Mouse (Mus musculus) heart, embryonic 11.5 days (tissue): ENCODE results near the gene Atp7b. TPM values are rescaled to one million over a fixed set of nuclear protein-coding genes. Genes with fewer than 3 reads are reported as not detected.

Experiments used
- ATAC-seq: fragments of 200-750 bp; cut with Nextera tagmentation; replicated peaks from 2 replicates; pipeline ENCODE4 v1.8.0; 2017; ENCODE audit warnings: moderate library complexity; ENCODE audit not compliant: insufficient number of reproducible peaks, low FRiP score, low TSS enrichment
- H3K27ac ChIP-seq: fragments of 300-500 bp; sonication (generic); 2 replicates; pipeline ENCODE4 v1.5.1; 2014; ENCODE audit warnings: mild to moderate bottlenecking, low read depth, low read length
- H3K27me3 ChIP-seq: fragments of 300-500 bp; sonication (generic); 2 replicates; pipeline ENCODE4 v1.6.1; 2014; ENCODE audit warnings: mild to moderate bottlenecking, low read length, mixed read lengths; ENCODE audit not compliant: control insufficient read depth, insufficient read depth
- H3K36me3 ChIP-seq: fragments of 300-500 bp; sonication (generic); 2 replicates; pipeline ENCODE4 v1.6.1; 2014; ENCODE audit warnings: mild to moderate bottlenecking, low read length, moderate library complexity, mixed read lengths; ENCODE audit not compliant: control insufficient read depth, insufficient read depth
- H3K4me1 ChIP-seq: fragments of 300-500 bp; sonication (generic); 2 replicates; pipeline ENCODE4 v1.6.1; 2014; ENCODE audit warnings: low read length; ENCODE audit not compliant: control insufficient read depth, insufficient read depth
- H3K4me2 ChIP-seq: fragments of 300-500 bp; sonication (generic); 2 replicates; pipeline ENCODE4 v1.6.1; 2014; ENCODE audit warnings: mild to moderate bottlenecking, moderate library complexity
- H3K4me3 ChIP-seq: fragments of 300-500 bp; sonication (generic); 2 replicates; pipeline ENCODE4 v1.5.1; 2014; ENCODE audit warnings: low read depth, low read length
- H3K9ac ChIP-seq: fragments of 300-500 bp; sonication (generic); 2 replicates; pipeline ENCODE4 v1.6.1; 2014; ENCODE audit warnings: mild to moderate bottlenecking, low read depth, low read length, moderate library complexity
- H3K9me3 ChIP-seq: fragments of 300-500 bp; sonication (generic); replicated peaks from 2 replicates; pipeline ENCODE4 v1.6.1; 2016; ENCODE audit warnings: low read length; ENCODE audit not compliant: control insufficient read depth
- WGBS: fragments of 180-500 bp; shearing (Covaris S2); extraction: QIAGEN DNeasy Blood & Tissue Kit; methylation state at CpG from one replicate; pipeline ENCODE4 v1.1.7; 2014; ENCODE audit not compliant: insufficient replicate concordance; 5-methylcytosine and 5-hydroxymethylcytosine counted together
- polyA plus RNA-seq: library from polyadenylated mRNA; unstranded; fragments of >200 nt; fragmentation: Nextera tagmentation; extraction: Ambion mirVana; gene quantifications from 2 replicates; pipeline ENCODE4 v1.2.1, GENCODE M21; 2014

Gene Atp7b
- polyA plus RNA-seq, 1 experiment from 2014 or later: 2.9 TPM

GRCm38 (mm10) chr8:22039468-22040152, 20.5 kb downstream of the Atp7b start:
- H3K27me3 ChIP-seq: 0 out of 2 replicates have a peak, but pooled peaks cover 3% of the 10 kb centered on the region
- ATAC-seq: no peak
- peak overlapping the region; percentile 38 for H3K4me2 ChIP-seq
- H3K9me3 ChIP-seq: no peaks in the 10 kb centered on the region
- no peak overlapping the region for H3K9ac ChIP-seq
- no peaks in the 10 kb centered on the region for H3K36me3 ChIP-seq
- H3K27ac ChIP-seq: no peak overlapping the region
- H3K4me1 ChIP-seq: 0 out of 2 replicates have a peak, but pooled peaks cover 4% of the 10 kb centered on the region
- no peak overlapping the region for H3K4me3 ChIP-seq
- WGBS: 14% methylated on average over 15 of the region's 15 CpGs

DNA sequence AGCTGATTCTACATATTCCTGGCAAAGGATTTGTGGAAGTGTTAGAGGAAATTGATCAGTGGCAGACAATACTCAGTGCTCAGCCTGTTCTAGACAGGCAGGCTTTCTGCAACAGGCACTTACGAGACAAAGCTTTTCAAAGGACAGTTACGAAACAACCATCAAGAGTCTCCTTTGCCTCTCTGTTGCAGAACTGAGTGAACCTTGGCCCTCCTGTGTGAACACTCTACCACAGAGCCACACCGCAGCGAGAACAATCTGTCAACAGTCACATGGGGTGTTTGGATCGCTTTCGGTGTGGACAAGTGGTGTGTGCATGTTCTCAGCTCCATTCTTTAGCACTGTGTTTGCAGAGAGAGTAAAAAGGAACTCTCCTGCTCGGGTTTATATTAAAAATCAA, 23.1 kb downstream of the Atp7b start:
- H3K27me3 ChIP-seq: 0 out of 2 replicates have a peak, but pooled peaks cover 3% of the 10 kb centered on the region
- 61% methylated on average over 7 of the region's 7 CpGs for WGBS
- no peak overlapping the region for H3K27ac ChIP-seq
- H3K9me3 ChIP-seq: no peaks in the 10 kb centered on the region
- H3K4me2 ChIP-seq: no peak overlapping the region
- H3K36me3 ChIP-seq: no peaks in the 10 kb centered on the region
- 0 out of 2 replicates have a peak, but pooled peaks cover 4% of the 10 kb centered on the region for H3K4me1 ChIP-seq
- H3K4me3 ChIP-seq: no peak overlapping the region
- no peak overlapping the region for H3K9ac ChIP-seq
- no peak for ATAC-seq

DNA sequence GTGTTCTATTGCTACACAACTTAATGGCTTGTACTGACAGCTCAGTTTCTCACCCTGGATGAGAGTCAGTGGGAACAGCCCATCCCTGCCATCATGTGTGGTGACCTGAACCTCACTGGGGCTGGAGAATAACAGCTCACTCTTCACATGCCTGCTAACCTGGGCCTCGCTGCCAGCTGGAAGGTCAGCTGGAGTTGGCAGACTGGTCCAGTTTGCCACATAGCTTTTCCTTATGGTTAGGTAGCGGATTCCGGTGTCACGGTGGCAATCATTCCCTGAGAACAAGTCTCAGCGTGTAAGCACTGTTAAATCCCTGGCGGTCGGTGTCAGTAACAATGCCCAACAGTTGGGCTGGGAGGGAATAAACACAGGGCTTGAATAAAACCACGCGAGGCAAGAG, 24.0 kb downstream of the Atp7b start:
- H3K4me1 ChIP-seq: 0 out of 2 replicates have a peak, but pooled peaks cover 4% of the 10 kb centered on the region
- no peak overlapping the region for H3K9ac ChIP-seq
- H3K9me3 ChIP-seq: no peaks in the 10 kb centered on the region
- 88% methylated on average over 9 of the region's 9 CpGs for WGBS
- H3K27me3 ChIP-seq: 0 out of 2 replicates have a peak, but pooled peaks cover 3% of the 10 kb centered on the region
- no peak for ATAC-seq
- no peak overlapping the region for H3K27ac ChIP-seq
- no peak overlapping the region for H3K4me2 ChIP-seq
- no peaks in the 10 kb centered on the region for H3K36me3 ChIP-seq
- H3K4me3 ChIP-seq: no peak overlapping the region

GRCm38 (mm10) chr8:22030990-22031389, 29.1 kb downstream of the Atp7b start:
- ATAC-seq: no peak
- Histone ChIP-seq H3K36me3 (no peaks in the 10 kb centered on the region), H3K27ac (no peak overlapping the region), H3K4me2 (no peak overlapping the region), H3K9me3 (no peaks in the 10 kb centered on the region), H3K9ac (no peak overlapping the region), H3K4me3 (no peak overlapping the region), H3K27me3 (no peaks in the 10 kb centered on the region), H3K4me1 (no peaks in the 10 kb centered on the region)
- WGBS: 75% methylated on average over 3 of the region's 3 CpGs

GRCm38 (mm10) chr8:22028973-22029372, 31.1 kb downstream of the Atp7b start:
- 80% methylated on average over 3 of the region's 3 CpGs for WGBS
- no peaks in the 10 kb centered on the region for H3K36me3 ChIP-seq
- H3K4me2 ChIP-seq: no peak overlapping the region
- no peaks in the 10 kb centered on the region for H3K9me3 ChIP-seq
- H3K9ac ChIP-seq: no peak overlapping the region
- H3K4me1 ChIP-seq: no peaks in the 10 kb centered on the region
- ATAC-seq: no peak
- H3K27ac ChIP-seq: no peak overlapping the region
- H3K4me3 ChIP-seq: no peak overlapping the region
- no peaks in the 10 kb centered on the region for H3K27me3 ChIP-seq

DNA sequence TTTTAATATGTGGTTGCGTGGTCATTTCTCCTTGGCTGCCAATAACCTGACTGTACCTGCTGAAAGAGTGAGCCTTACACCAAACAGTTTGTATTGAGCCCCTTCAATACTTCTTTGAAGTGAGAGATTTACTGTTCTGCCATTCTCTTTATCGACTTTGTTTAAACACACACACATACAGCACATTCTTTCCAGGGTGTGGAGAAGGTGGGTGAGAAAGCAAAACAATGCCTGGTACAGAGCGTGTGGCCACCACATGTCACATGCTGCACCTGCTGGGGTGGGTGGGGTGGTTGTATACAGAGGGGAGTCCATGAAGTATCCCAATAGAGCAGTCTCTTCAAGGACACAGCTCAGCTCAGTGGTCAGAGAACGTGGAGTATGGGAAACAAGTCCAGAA, 34.9 kb downstream of the Atp7b start:
- Histone ChIP-seq H3K4me1 (no peaks in the 10 kb centered on the region), H3K36me3 (no peaks in the 10 kb centered on the region), H3K9ac (no peak overlapping the region), H3K4me3 (no peak overlapping the region), H3K27ac (no peak overlapping the region), H3K9me3 (no peaks in the 10 kb centered on the region), H3K4me2 (no peak overlapping the region), H3K27me3 (no peaks in the 10 kb centered on the region)
- 68% methylated on average over 4 of the region's 4 CpGs for WGBS
- no peak for ATAC-seq

DNA sequence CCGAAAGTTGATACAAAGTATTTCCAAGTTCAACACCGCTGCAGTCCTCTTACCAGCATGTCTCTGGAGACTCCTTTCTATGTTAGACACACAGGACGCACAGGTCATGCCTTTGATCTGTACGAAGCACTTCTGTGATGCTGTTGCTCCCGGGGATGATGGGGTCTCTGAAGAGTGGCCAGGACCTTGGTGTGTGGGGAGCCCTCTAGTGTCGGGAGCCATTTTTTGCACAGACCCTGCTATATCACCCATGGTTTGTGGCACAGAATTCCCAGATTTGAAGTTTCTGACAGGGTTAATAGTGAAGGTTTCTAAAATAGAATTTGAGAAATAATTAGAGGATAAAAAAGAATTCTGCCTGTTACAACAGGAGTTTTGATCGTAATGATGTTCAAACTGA, 37.9 kb downstream of the Atp7b start:
- H3K36me3 ChIP-seq: no peaks in the 10 kb centered on the region
- no peak overlapping the region for H3K27ac ChIP-seq
- no peaks in the 10 kb centered on the region for H3K4me1 ChIP-seq
- no peak overlapping the region for H3K9ac ChIP-seq
- WGBS: 54% methylated on average over 7 of the region's 7 CpGs
- no peaks in the 10 kb centered on the region for H3K27me3 ChIP-seq
- no peak overlapping the region for H3K4me2 ChIP-seq
- no peaks in the 10 kb centered on the region for H3K9me3 ChIP-seq
- ATAC-seq: no peak
- H3K4me3 ChIP-seq: no peak overlapping the region

GRCm38 (mm10) chr8:22019498-22019897, 40.6 kb downstream of the Atp7b start:
- H3K9ac ChIP-seq: no peak overlapping the region
- no peaks in the 10 kb centered on the region for H3K4me1 ChIP-seq
- 66% methylated on average over 5 of the region's 5 CpGs for whole genome bisulfite sequencing

DNA sequence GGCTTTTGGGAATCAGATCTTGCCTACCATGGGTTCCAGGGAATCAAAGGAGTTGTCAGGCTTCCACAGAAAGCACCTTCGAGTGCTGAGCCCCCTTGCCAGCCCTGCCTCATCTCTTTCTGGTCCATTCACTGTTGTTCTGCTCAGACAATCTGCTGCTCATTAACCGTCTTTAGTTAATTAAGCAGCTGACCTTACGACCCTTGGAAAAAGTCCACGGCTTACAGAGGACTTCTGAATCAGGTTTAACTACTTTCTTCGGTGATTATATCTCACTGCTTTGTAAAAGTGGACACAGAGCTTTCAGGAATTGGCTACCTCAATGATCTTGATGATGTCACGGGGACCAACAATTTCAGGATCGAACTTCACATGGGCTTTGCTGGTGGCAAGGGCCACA, 42.4 kb downstream of the Atp7b start:
- ATAC-seq: no peak
- no peaks in the 10 kb centered on the region for H3K36me3 ChIP-seq
- no peak overlapping the region for H3K27ac ChIP-seq
- H3K27me3 ChIP-seq: no peaks in the 10 kb centered on the region
- WGBS: 80% methylated on average over 7 of the region's 7 CpGs
- H3K9me3 ChIP-seq: no peaks in the 10 kb centered on the region
- no peak overlapping the region for H3K4me3 ChIP-seq
- no peak overlapping the region for H3K4me2 ChIP-seq
- no peaks in the 10 kb centered on the region for H3K4me1 ChIP-seq
- H3K9ac ChIP-seq: no peak overlapping the region

More at GRCm38 (mm10) chr8:22019498-22019897, 40.6 kb downstream of the Atp7b start:
- no peak for ATAC-seq
- H3K27ac ChIP-seq: no peak overlapping the region
- H3K4me2 ChIP-seq: no peak overlapping the region
- no peak overlapping the region for H3K4me3 ChIP-seq
- no peaks in the 10 kb centered on the region for H3K36me3 ChIP-seq
- no peaks in the 10 kb centered on the region for H3K27me3 ChIP-seq
- H3K9me3 ChIP-seq: no peaks in the 10 kb centered on the region
